Mouse (Mus musculus) naive thymus-derived CD4-positive, alpha-beta T cell, adult 2 months (primary cell): ENCODE results near the gene Ddx55.

ENCODE experiments used
- DNase-seq: peaks from one replicate; pipeline ENCODE4 v3.0.0-alpha.2; 2011; ENCODE audit warnings: low read depth

The Ddx55 gene

GRCm38 (mm10) chr5:124552558-124553307 lies at the start of gene Ddx55:
Ddx55 (plus strand) TSS chr5:124552864.
- peak; percentile 95 for DNase-seq

GRCm38 (mm10) chr5:124503742-124504141 lies 48.9 kb upstream of the Ddx55 start:
- DNase-seq = no peak

GRCm38 (mm10) chr5:124505235-124505634 lies 47.4 kb upstream of the Ddx55 start:
- no peak for DNase-seq

GRCm38 (mm10) chr5:124506731-124507359 lies 45.8 kb upstream of the Ddx55 start:
- DNase-seq = no peak

GRCm38 (mm10) chr5:124509200-124509599 lies 43.5 kb upstream of the Ddx55 start:
- DNase-seq = no peak

- DNase-seq = no peak
These were observed 42.9 kb upstream of the Ddx55 start for GRCm38 (mm10) chr5:124509742-124510237.

- DNase-seq = no peak
These were observed 42.1 kb upstream of the Ddx55 start for GRCm38 (mm10) chr5:124510536-124511050.

- no peak for DNase-seq
These were observed 36.9 kb upstream of the Ddx55 start for GRCm38 (mm10) chr5:124515789-124516188.

GRCm38 (mm10) chr5:124518648-124519047 lies 34.0 kb upstream of the Ddx55 start:
- no peak for DNase-seq

GRCm38 (mm10) chr5:124521588-124521987 lies 31.1 kb upstream of the Ddx55 start:
- no peak for DNase-seq

- peak; percentile 37 for DNase-seq
These were observed 29.6 kb upstream of the Ddx55 start for GRCm38 (mm10) chr5:124523032-124523431.

GRCm38 (mm10) chr5:124524943-124525342 lies 27.7 kb upstream of the Ddx55 start:
- DNase-seq = no peak

- DNase-seq = no peak
These were observed 24.3 kb upstream of the Ddx55 start for GRCm38 (mm10) chr5:124528351-124528750.

GRCm38 (mm10) chr5:124528791-124529190 lies 23.9 kb upstream of the Ddx55 start:
- no peak for DNase-seq

GRCm38 (mm10) chr5:124529191-124529651 lies 23.4 kb upstream of the Ddx55 start:
- DNase-seq = no peak

- no peak for DNase-seq
These were observed 23.0 kb upstream of the Ddx55 start for GRCm38 (mm10) chr5:124529697-124530096.

GRCm38 (mm10) chr5:124530655-124531582 lies 21.7 kb upstream of the Ddx55 start, which contains the start of gene Rilpl1:
Rilpl1 (minus strand) TSS chr5:124531391.
- peak; percentile 68 for DNase-seq

GRCm38 (mm10) chr5:124531583-124531930 lies 21.1 kb upstream of the Ddx55 start:
- DNase-seq = no peak

GRCm38 (mm10) chr5:124532451-124532850 lies 20.2 kb upstream of the Ddx55 start:
- DNase-seq = no peak

- no peak for DNase-seq
These were observed 17.6 kb upstream of the Ddx55 start for GRCm38 (mm10) chr5:124535016-124535415.

- DNase-seq = peak; percentile 45
These were observed 15.9 kb upstream of the Ddx55 start for GRCm38 (mm10) chr5:124536776-124537175.
